Mouse (Mus musculus): ENCODE measurements around the gene Numa1. TPM values are rescaled to one million over a fixed set of nuclear protein-coding genes. Genes with fewer than 3 reads are reported as not detected.

The Numa1 gene
- polyA plus RNA-seq, 1 experiment from 2014 or later, result 17.2 TPM

DNA sequence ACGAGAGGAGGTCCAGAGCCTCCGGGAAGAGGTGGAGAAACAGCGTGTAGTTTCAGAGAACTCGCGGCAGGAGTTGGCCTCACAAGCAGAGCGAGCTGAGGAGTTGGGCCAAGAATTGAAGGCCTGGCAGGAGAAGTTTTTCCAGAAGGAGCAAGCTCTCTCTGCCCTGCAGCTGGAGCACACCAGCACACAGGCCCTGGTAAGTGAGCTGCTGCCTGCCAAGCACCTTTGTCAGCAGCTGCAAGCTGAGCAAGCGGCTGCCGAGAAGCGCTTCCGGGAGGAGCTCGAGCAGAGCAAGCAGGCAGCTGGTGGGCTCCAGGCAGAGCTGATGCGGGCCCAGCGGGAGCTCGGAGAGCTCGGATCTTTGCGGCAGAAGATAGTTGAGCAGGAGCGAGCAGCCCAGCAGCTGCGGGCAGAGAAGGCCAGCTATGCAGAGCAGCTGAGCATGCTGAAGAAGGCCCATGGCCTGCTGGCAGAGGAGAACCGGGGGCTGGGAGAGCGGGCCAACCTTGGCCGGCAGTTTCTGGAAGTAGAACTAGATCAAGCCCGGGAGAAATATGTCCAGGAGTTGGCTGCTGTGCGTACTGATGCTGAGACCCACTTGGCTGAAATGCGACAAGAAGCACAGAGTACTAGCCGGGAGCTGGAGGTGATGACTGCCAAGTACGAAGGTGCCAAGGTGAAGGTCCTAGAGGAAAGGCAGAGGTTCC, 67.2 kb downstream of the Numa1 start:
- H3K4me2 ChIP-seq (ENCODE audit: low read depth, low read length), result no peak overlapping the region
- DNase-seq, result no peak
- WGBS (ENCODE audit: insufficient replicate concordance), result 95% methylated on average over 26 of the region's 26 CpGs

DNA sequence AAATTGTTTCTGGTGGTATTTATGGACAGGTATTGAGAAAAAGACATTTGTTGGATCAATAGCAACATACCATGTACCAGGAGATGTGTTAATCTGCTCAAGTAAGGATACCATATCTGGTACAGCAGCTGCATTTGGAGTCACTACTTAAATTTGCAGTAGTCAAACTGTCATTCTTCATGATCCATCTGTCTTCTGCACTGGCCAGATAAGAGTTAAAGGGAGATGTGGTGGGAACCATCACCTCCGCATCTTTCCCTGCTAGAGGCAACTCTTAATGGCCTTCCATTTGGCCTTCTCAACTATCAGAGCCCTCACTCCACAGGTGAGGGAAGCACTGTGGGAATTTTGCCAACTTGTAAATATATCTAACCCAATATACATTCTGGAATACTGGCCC, 72.6 kb downstream of the Numa1 start:
- Histone ChIP-seq H3K27me3 (ENCODE audit: insufficient read depth, low read length) (no peaks in the 10 kb centered on the region), H3K4me3 (ENCODE audit: low read depth, low read length) (no peak overlapping the region), H3K36me3 (replicated peaks; ENCODE audit: insufficient read depth, low read length) (peaks cover 79% of the 10 kb centered on the region), H3K27ac (ENCODE audit: low read depth) (no peak overlapping the region), H3K4me2 (ENCODE audit: low read depth, low read length) (peak overlapping the region; percentile 2), H3K9ac (replicated peaks) (no peak overlapping the region), H3K4me1 (ENCODE audit: insufficient read depth) (peaks cover 3% of the 10 kb centered on the region; the same call in 1 of the 2 replicates), H3K9me3 (ENCODE audit: low read length) (no peaks in the 10 kb centered on the region)
- TF ChIP-seq CTCF (IDR thresholded peaks at IDR 0.05; ENCODE audit: low read depth), result no peak
- TF ChIP-seq EP300 (IDR thresholded peaks at IDR 0.05; ENCODE audit: low read depth), result peak; percentile 98
- 59% methylated on average over 1 of the region's 1 CpGs for WGBS (ENCODE audit: insufficient replicate concordance)
- ATAC-seq, result peak; percentile 84
- no peak for DNase-seq

More for the DNA sequence above, 67.2 kb downstream of the Numa1 start:
- no peaks in the 10 kb centered on the region for H3K9me3 ChIP-seq (ENCODE audit: low read length)
- H3K4me1 ChIP-seq (ENCODE audit: insufficient read depth), result peaks cover 3% of the 10 kb centered on the region; the same call in 1 of the 2 replicates
- no peak overlapping the region for H3K4me3 ChIP-seq (ENCODE audit: low read depth, low read length)
- H3K27me3 ChIP-seq (ENCODE audit: insufficient read depth, low read length), result no peaks in the 10 kb centered on the region
- no peak for ATAC-seq
- peaks cover 84% of the 10 kb centered on the region for H3K36me3 ChIP-seq (replicated peaks; ENCODE audit: insufficient read depth, low read length)
- H3K27ac ChIP-seq (ENCODE audit: low read depth), result no peak overlapping the region
- TF ChIP-seq EP300 (IDR thresholded peaks at IDR 0.05; ENCODE audit: low read depth), result no peak
- H3K9ac ChIP-seq (replicated peaks), result no peak overlapping the region

DNA sequence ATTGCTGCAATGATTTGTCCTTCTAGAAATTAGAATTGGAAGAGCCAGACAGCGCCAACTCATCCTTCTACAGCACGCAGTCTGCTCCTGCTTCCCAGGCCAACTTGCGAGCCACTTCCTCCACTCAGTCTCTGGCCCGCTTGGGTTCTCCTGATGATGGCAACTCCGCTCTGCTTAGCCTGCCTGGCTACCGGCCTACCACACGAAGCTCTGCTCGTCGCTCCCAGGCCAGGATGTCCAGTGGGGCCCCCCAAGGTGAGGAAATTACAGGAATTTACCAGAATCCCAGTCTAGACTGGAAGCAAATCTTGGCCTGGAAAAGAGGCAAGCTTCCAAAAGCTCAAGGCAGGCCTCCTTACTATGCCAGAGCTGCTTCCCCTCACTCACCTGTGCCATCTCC, 77.9 kb downstream of the Numa1 start:
- Histone ChIP-seq H3K4me3 (ENCODE audit: low read depth, low read length) (no peak overlapping the region), H3K4me1 (ENCODE audit: insufficient read depth) (peaks cover 3% of the 10 kb centered on the region), H3K27me3 (ENCODE audit: insufficient read depth, low read length) (no peaks in the 10 kb centered on the region), H3K4me2 (ENCODE audit: low read depth, low read length) (no peak overlapping the region), H3K27ac (ENCODE audit: low read depth) (no peak overlapping the region), H3K36me3 (replicated peaks; ENCODE audit: insufficient read depth, low read length) (peaks cover 95% of the 10 kb centered on the region), H3K9me3 (ENCODE audit: low read length) (no peaks in the 10 kb centered on the region), H3K9ac (replicated peaks) (no peak overlapping the region)
- no peak for DNase-seq
- no peak for ATAC-seq
- TF ChIP-seq CTCF (IDR thresholded peaks at IDR 0.05; ENCODE audit: low read depth) (no peak), EP300 (IDR thresholded peaks at IDR 0.05; ENCODE audit: low read depth) (no peak)
- WGBS (ENCODE audit: insufficient replicate concordance), result 95% methylated on average over 9 of the region's 9 CpGs

DNA sequence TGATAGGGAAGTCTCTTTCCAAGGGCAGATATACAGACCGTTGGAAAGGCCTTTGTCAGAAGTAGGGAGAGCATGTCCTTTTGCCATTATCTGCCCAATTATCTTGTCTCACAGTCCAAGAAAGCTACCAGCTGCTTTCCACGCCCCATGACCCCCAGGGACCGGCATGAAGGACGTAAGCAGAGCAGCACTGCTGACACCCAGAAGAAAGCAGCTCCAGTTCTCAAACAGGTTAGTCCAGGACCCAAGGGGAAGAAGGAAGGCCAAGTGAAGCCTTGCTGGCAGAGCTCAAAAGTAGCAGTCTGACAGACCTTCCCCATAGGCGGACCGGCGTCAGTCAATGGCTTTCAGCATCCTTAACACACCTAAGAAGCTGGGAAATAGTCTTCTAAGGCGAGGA, 79.5 kb downstream of the Numa1 start:
- peaks cover 93% of the 10 kb centered on the region for H3K36me3 ChIP-seq (replicated peaks; ENCODE audit: insufficient read depth, low read length)
- no peak for ATAC-seq
- H3K4me3 ChIP-seq (ENCODE audit: low read depth, low read length), result no peak overlapping the region
- DNase-seq, result no peak
- no peaks in the 10 kb centered on the region for H3K9me3 ChIP-seq (ENCODE audit: low read length)
- TF ChIP-seq CTCF (IDR thresholded peaks at IDR 0.05; ENCODE audit: low read depth), result no peak
- no peak for TF ChIP-seq EP300 (IDR thresholded peaks at IDR 0.05; ENCODE audit: low read depth)
- WGBS (ENCODE audit: insufficient replicate concordance), result 86% methylated on average over 8 of the region's 8 CpGs
- H3K27me3 ChIP-seq (ENCODE audit: insufficient read depth, low read length), result no peaks in the 10 kb centered on the region
- H3K9ac ChIP-seq (replicated peaks), result no peak overlapping the region
- H3K4me2 ChIP-seq (ENCODE audit: low read depth, low read length), result no peak overlapping the region
- peaks cover 13% of the 10 kb centered on the region for H3K4me1 ChIP-seq (ENCODE audit: insufficient read depth)
- no peak overlapping the region for H3K27ac ChIP-seq (ENCODE audit: low read depth)

DNA sequence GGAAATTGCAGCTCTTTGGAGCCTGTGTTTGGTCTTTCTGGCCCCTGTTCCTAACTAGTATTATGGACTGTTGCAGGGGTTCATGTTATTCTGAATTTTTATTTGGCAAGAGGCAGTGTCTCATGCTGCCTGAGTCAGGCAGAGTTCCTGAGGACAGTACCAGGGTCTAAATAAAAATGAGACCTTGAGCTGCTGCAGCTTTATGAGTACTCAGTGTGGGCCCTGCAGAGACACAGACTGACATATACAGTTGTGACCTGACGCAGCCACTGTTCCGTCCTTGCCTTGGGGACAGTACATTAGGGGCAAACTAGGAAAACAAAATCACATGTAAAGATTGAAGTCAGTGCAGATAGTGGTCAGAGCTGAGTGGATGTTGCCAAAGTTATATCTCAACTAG, 81.1 kb downstream of the Numa1 start:
- Histone ChIP-seq H3K27ac (ENCODE audit: low read depth) (no peak overlapping the region), H3K36me3 (replicated peaks; ENCODE audit: insufficient read depth, low read length) (peaks cover 82% of the 10 kb centered on the region), H3K9me3 (ENCODE audit: low read length) (no peaks in the 10 kb centered on the region), H3K9ac (replicated peaks) (no peak overlapping the region), H3K4me1 (ENCODE audit: insufficient read depth) (peaks cover 13% of the 10 kb centered on the region), H3K27me3 (ENCODE audit: insufficient read depth, low read length) (no peaks in the 10 kb centered on the region), H3K4me2 (ENCODE audit: low read depth, low read length) (no peak overlapping the region), H3K4me3 (ENCODE audit: low read depth, low read length) (no peak overlapping the region)
- whole genome bisulfite sequencing (ENCODE audit: insufficient replicate concordance), result 88% methylated on average over 2 of the region's 2 CpGs
- ATAC-seq, result no peak
- TF ChIP-seq EP300 (IDR thresholded peaks at IDR 0.05; ENCODE audit: low read depth) (no peak), CTCF (IDR thresholded peaks at IDR 0.05; ENCODE audit: low read depth) (no peak)
- no peak for DNase-seq

DNA sequence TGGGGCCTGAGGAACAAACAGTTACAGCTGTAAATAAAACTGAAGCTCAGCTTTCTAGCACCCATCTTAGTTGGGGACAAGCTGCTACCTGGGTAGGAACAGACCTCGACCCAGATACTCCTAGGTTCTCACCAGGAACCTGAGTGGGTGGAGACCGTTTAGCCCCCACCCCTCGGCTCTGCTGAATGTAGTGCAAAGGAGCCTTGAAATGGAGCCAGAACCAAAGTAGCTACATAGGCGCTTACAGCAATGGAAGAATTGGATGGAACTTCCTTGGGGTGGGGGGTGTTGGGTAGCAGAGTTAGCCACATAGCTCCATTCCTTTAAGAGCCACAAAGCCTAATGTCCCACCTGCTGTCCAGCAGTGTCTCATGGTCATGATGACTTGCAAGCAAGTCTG, 83.0 kb downstream of the Numa1 start:
- Histone ChIP-seq H3K4me2 (ENCODE audit: low read depth, low read length) (peak overlapping the region; percentile 66), H3K36me3 (replicated peaks; ENCODE audit: insufficient read depth, low read length) (peaks cover 63% of the 10 kb centered on the region), H3K27ac (ENCODE audit: low read depth) (peak overlapping the region; percentile 68), H3K4me3 (ENCODE audit: low read depth, low read length) (peak overlapping the region; percentile 31), H3K27me3 (ENCODE audit: insufficient read depth, low read length) (no peaks in the 10 kb centered on the region), H3K9me3 (ENCODE audit: low read length) (no peaks in the 10 kb centered on the region), H3K9ac (replicated peaks) (peak overlapping the region; percentile 28), H3K4me1 (ENCODE audit: insufficient read depth) (peaks cover 13% of the 10 kb centered on the region)
- 83% methylated on average over 4 of the region's 4 CpGs for WGBS (ENCODE audit: insufficient replicate concordance)
- ATAC-seq (no peak), DNase-seq (no peak)
- no peak for TF ChIP-seq CTCF (IDR thresholded peaks at IDR 0.05; ENCODE audit: low read depth)
- TF ChIP-seq EP300 (IDR thresholded peaks at IDR 0.05; ENCODE audit: low read depth), result no peak

Measured in liver, postnatal 0 days (tissue).